Mouse (Mus musculus) hindbrain, embryonic 13.5 days (tissue): ENCODE data around the gene Igfbp5. TPM values are rescaled to one million over a fixed set of nuclear protein-coding genes. Genes with fewer than 3 reads are reported as not detected.
A peak's percentile ranks its signal among the peaks of the same experiment; 100 is the strongest.

ENCODE experiments used
- ATAC-seq: fragments of 200-750 bp; cut with Nextera tagmentation; 2 replicates; pipeline ENCODE4 v1.8.0; 2017; ENCODE audit warnings: moderate TSS enrichment; ENCODE audit not compliant: low FRiP score
- H3K27ac ChIP-seq: fragments of 300-500 bp; sonication (generic); 2 replicates; pipeline ENCODE4 v1.5.1; 2015; ENCODE audit warnings: inconsistent platforms, mild to moderate bottlenecking, moderate library complexity
- H3K27me3 ChIP-seq: fragments of 300-500 bp; sonication (generic); 2 replicates; pipeline ENCODE4 v1.6.1; 2015; ENCODE audit warnings: mild to moderate bottlenecking, inconsistent platforms
- H3K36me3 ChIP-seq: fragments of 300-500 bp; sonication (generic); 2 replicates; pipeline ENCODE4 v1.6.1; 2015; ENCODE audit warnings: mild to moderate bottlenecking, inconsistent platforms
- H3K4me1 ChIP-seq: fragments of 300-500 bp; sonication (generic); replicated peaks from 2 replicates; pipeline ENCODE4 v1.6.1; 2015; ENCODE audit warnings: inconsistent platforms
- H3K4me2 ChIP-seq: fragments of 300-500 bp; sonication (generic); 2 replicates; pipeline ENCODE4 v1.6.1; 2015; ENCODE audit warnings: inconsistent platforms, mild to moderate bottlenecking, moderate library complexity
- H3K4me3 ChIP-seq: fragments of 300-500 bp; sonication (generic); 2 replicates; pipeline ENCODE4 v1.5.1; 2015; ENCODE audit warnings: mild to moderate bottlenecking, inconsistent platforms
- H3K9ac ChIP-seq: fragments of 300-500 bp; sonication (generic); 2 replicates; pipeline ENCODE4 v1.6.1; 2015; ENCODE audit warnings: mild to moderate bottlenecking, inconsistent platforms
- H3K9me3 ChIP-seq: fragments of 300-500 bp; sonication (generic); 2 replicates; pipeline ENCODE4 v1.6.1; 2016; ENCODE audit warnings: inconsistent platforms
- WGBS: fragments of 180-500 bp; shearing (Covaris S2); methylation state at CpG from one replicate; pipeline ENCODE4 v1.1.7; 2015; 5-methylcytosine and 5-hydroxymethylcytosine counted together
- polyA plus RNA-seq: library from polyadenylated mRNA; unstranded; fragments of >200 nt; fragmentation: Nextera tagmentation; extraction: Ambion mirVana; gene quantifications from 2 replicates; pipeline ENCODE4 v1.2.1, GENCODE M21; 2015

The Igfbp5 gene
- polyA plus RNA-seq, 1 experiment from 2014 or later = 60.5 TPM

DNA sequence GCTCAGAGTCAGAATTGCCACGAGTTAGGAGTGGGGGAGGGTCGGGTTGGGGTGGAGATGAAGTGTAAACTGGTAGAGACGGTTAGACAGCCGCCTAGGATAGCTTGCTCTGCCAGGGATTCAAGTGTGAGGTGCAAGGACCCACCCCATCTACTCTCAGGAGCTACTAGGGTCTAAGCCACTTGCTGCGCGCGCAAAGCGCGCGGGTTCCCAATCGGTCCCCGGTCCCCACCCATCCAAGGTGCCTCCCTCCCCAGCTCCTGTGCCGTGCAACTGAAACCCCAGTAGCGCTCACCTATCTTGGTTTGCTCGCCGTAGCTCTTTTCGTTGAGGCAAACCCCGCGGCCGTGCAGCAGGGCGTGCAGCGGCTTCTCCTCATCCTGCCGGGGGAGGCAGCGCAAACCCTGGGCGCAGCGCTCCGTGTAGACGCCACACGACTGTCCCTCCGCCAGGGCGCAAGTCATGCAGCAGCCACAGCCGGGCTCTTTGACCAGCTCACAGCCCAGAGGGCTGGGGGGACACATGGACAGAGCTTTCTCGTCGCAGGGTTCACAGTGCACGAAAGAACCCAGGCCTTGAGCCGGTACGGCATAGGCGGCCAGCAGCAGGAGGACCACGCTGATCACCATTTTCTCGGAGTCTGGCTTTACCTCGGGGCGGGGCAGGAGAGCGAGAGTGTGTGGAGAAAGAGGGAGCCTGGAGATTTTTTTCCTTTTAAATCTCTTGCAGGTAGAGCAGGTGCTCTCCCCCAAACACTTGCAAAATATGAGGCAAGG lies 985 bp downstream of the Igfbp5 start:
- Histone ChIP-seq H3K4me2 (peak overlapping the region; percentile 95), H3K4me3 (peak overlapping the region; percentile 57), H3K9ac (peak overlapping the region; percentile 78), H3K4me1 (peaks cover 68% of the 10 kb centered on the region), H3K9me3 (no peaks in the 10 kb centered on the region), H3K36me3 (no peaks in the 10 kb centered on the region), H3K27me3 (peaks cover 50% of the 10 kb centered on the region), H3K27ac (peak overlapping the region; percentile 83)
- WGBS = under 1% methylated on average over 43 of the region's 43 CpGs
- 0 out of 2 replicates have a peak, but pooled peaks have one; percentile 7 for ATAC-seq

DNA sequence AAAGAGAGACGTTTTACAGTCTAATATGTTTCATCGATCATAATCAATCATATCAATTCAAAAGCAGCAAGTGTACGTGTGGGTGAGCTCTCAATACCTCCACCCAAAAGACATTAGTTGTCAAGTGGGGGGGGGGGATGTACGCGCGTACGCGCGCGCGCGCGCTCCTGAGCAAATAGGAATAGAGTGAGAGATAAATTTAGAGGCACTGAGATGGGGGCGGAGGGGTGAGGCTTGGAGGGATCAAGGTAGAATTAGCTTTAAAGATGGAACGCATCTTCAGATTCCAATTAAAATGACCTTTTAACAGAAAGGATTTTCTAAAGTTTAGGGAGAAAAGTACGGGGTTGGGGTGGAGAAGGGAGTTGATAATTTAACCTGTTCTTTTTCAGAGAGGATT lies 1.6 kb downstream of the Igfbp5 start:
- H3K9ac ChIP-seq = peak overlapping the region; percentile 78
- H3K27me3 ChIP-seq = peaks cover 50% of the 10 kb centered on the region
- peak overlapping the region; percentile 57 for H3K4me3 ChIP-seq
- H3K36me3 ChIP-seq = no peaks in the 10 kb centered on the region
- no peak for ATAC-seq
- H3K27ac ChIP-seq = peak overlapping the region; percentile 83
- no peaks in the 10 kb centered on the region for H3K9me3 ChIP-seq
- peaks cover 65% of the 10 kb centered on the region for H3K4me1 ChIP-seq
- WGBS = under 1% methylated on average over 16 of the region's 16 CpGs
- peak overlapping the region; percentile 95 for H3K4me2 ChIP-seq

DNA sequence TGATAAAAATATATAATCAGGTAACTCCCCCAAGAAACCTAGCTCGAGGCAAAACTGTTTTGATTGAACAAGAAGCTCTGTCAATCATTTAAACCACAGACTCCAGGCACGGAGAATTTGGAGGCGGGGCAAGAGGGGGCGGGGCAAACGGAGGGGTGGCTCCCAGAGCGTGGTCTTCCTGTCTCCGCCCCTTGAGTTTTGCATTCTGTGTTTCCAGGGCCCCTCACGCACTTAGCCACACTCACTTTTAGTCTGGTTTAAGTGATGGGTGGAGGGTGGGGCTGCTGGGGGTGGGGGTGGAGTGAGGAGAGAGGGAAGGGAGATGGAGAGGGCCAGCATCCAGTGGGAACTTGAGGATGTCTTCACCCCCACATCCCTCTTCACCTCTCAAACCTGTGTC lies 2.2 kb downstream of the Igfbp5 start:
- ATAC-seq = peak; percentile 50
- Histone ChIP-seq H3K4me2 (peak overlapping the region; percentile 95), H3K27me3 (peaks cover 48% of the 10 kb centered on the region), H3K9ac (0 out of 2 replicates have a peak overlapping the region, but pooled peaks have one; percentile 78), H3K4me1 (peaks cover 65% of the 10 kb centered on the region), H3K9me3 (no peaks in the 10 kb centered on the region), H3K4me3 (peak overlapping the region; percentile 57), H3K36me3 (no peaks in the 10 kb centered on the region), H3K27ac (peak overlapping the region; percentile 42; the same call in 1 of the 2 replicates)
- 0% methylated on average over 8 of the region's 8 CpGs for WGBS

DNA sequence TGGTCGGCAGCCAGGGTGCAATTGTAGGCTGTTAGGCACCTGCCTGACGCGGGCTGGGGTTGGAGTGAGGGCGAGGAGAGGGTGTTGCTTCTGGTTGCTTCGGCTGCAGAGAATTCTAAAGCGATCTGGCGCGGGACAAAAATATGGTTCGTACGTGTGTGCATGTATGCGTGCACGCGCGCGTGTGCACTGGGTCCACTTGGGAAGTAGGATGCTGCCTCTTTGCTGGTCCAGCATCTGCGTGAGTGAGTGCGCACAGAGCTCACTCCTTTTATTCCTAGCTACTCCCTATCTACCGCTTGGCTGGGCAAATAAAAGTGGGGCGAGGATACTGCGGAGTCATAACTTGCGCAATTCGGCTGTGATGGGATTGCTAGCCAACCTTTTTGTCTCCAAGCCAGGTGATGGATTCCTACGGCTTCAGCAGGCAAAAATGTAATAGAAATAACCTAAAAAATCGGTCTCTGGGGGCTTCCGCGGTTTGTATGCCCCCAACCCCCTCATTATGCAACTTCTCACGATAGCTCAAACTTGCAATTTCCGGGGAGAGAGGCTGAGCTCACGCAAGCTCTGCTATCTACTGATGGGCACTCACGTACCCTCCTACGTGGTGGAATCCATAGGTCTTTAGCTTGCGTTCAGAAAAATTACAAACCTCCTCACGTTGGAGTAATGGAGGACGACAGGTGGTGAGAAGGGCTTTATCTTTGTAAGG lies 2.8 kb downstream of the Igfbp5 start:
- Histone ChIP-seq H3K4me1 (peaks cover 69% of the 10 kb centered on the region), H3K9ac (peak overlapping the region; percentile 70), H3K27ac (peak overlapping the region; percentile 88), H3K9me3 (no peaks in the 10 kb centered on the region), H3K4me2 (peak overlapping the region; percentile 95), H3K4me3 (peak overlapping the region; percentile 57), H3K27me3 (peaks cover 42% of the 10 kb centered on the region), H3K36me3 (no peaks in the 10 kb centered on the region)
- WGBS = under 1% methylated on average over 34 of the region's 34 CpGs
- ATAC-seq = peak; percentile 14

DNA sequence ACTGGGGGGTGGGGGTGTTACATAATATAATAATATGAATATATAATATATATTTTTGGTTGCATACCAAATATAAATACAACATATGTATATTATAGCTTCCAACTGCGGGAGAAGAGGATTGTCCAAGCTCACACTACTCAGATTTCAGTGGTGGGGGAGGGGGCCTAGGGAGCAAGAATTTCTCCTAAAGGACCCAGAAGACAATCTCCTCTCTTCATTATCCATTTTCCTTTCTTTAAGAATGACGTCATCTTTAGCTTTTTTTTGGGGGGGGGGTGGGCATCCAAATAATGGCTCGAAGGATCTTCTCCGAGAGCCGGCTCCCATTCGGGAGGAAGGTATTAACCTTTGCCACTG lies 3.4 kb downstream of the Igfbp5 start:
- peak overlapping the region; percentile 57 for H3K4me3 ChIP-seq
- peak overlapping the region; percentile 70 for H3K9ac ChIP-seq
- H3K36me3 ChIP-seq = no peaks in the 10 kb centered on the region
- H3K27me3 ChIP-seq = peaks cover 36% of the 10 kb centered on the region
- peak overlapping the region; percentile 95 for H3K4me2 ChIP-seq
- no peak for ATAC-seq
- 0% methylated on average over 6 of the region's 6 CpGs for WGBS
- peak overlapping the region; percentile 88 for H3K27ac ChIP-seq
- no peaks in the 10 kb centered on the region for H3K9me3 ChIP-seq
- peaks cover 75% of the 10 kb centered on the region for H3K4me1 ChIP-seq

DNA sequence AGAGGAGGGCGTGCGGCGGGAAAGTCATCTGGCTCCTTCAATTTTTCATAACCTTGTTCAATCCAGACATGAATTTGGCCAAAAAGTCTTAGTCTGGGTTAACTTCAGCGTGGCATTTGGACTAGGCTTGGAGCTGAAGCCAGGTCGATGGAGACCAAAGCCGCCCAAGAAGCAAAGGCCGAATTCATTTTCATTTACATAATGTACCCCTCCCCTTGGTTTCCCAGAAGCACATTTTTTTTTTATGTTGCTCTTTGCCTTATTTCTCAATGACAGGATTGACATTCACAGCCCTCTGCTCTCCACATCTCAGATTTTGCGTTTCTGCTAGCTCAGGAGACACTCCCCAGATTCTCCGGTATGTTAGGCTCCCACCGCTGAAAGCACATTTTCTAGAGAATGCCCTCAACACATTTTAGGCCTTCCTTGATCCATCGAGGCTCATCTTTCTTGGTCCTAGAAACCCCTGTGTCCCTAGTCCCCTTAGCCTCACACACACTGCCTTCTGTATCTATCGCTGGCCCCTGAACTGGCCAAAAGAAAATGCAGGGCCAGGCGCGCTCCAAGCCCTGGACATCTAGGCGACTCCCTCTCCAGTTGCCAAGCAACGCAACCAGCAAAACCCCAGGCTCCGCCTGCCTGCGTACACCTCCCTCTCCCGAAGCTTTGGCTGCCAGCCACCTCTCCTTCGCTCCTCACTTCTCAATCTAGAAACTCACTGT lies 3.9 kb downstream of the Igfbp5 start:
- Histone ChIP-seq H3K9me3 (no peaks in the 10 kb centered on the region), H3K4me3 (peak overlapping the region; percentile 57), H3K27me3 (peaks cover 33% of the 10 kb centered on the region), H3K36me3 (no peaks in the 10 kb centered on the region), H3K4me2 (peak overlapping the region; percentile 95), H3K9ac (peak overlapping the region; percentile 70), H3K4me1 (peaks cover 79% of the 10 kb centered on the region), H3K27ac (peak overlapping the region; percentile 69)
- WGBS = under 1% methylated on average over 20 of the region's 20 CpGs
- ATAC-seq = peak; percentile 50

DNA sequence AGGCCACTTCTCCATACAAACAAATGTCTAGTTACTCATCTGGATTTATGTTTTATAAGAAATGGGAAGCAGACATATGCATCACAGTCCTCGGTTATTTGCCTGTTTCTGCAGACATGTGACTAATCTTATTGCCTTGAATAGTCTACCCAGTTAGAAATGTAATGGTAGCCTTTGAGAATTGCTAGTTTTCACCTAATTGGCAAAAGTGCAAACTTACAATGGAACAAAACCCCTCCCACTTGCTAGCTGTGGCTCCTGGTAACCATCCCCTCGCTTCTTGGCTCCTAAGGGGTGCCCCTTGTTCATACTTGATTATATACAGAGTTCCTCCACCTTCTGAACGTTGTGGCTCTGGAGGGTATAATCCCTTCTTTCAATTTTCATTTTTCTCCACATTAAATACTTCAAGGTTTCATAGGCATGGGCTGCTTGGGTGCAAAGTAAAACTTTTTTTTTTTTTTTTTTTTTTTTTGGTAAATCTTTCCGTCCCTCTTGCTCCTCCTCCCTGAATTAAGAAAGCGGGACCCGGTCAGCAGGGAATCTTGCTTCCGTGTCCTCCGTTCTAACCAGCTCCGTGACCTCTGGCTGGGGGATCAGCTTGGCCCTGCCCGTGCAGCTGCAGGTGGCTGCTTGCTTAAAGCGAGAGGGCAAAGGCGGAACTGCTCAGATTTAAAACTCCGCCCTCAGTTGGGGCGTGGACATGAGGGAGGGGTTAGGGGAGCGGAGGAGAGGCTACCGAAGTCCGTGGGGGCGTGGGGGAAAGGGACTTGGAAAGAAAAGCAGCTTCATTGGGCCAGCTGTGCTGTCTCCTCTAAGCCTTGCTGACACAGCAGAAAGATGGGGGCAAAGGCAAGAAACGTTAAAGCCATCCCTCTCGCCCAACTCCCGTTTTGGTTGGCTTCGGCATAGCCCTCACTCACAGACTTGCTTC lies 4.7 kb downstream of the Igfbp5 start:
- Histone ChIP-seq H3K9ac (peak overlapping the region; percentile 70), H3K4me3 (peak overlapping the region; percentile 57), H3K9me3 (no peaks in the 10 kb centered on the region), H3K4me1 (peaks cover 74% of the 10 kb centered on the region), H3K27me3 (peaks cover 25% of the 10 kb centered on the region), H3K27ac (peak overlapping the region; percentile 69), H3K36me3 (no peaks in the 10 kb centered on the region), H3K4me2 (peak overlapping the region; percentile 95)
- ATAC-seq = no peak
- 6% methylated on average over 22 of the region's 22 CpGs for WGBS

DNA sequence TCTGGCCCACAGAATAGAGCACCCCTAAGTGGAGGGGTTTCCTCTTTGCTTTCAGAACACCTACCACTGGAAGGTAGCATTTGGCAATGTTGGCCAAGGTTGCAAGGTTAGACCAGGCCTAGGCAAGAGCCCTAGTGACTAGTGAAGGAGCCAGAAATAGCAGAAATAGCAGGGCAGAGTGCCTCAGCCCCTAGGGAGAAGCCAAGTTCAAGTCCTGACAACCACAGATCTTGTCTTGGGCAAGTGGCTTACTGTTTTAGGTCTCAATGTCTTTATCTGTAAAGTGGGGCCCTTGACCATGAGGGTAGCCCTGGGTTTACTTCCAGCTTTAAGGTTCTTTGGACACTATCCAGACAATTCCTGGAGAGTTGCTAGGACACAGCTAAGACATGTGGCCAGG lies 5.4 kb downstream of the Igfbp5 start:
- no peak overlapping the region for H3K4me3 ChIP-seq
- H3K9ac ChIP-seq = no peak overlapping the region
- no peaks in the 10 kb centered on the region for H3K36me3 ChIP-seq
- H3K4me2 ChIP-seq = peak overlapping the region; percentile 95; the same call in 1 of the 2 replicates
- no peak for ATAC-seq
- H3K27me3 ChIP-seq = peaks cover 18% of the 10 kb centered on the region
- H3K4me1 ChIP-seq = peaks cover 70% of the 10 kb centered on the region
- H3K27ac ChIP-seq = no peak overlapping the region
- no peaks in the 10 kb centered on the region for H3K9me3 ChIP-seq

DNA sequence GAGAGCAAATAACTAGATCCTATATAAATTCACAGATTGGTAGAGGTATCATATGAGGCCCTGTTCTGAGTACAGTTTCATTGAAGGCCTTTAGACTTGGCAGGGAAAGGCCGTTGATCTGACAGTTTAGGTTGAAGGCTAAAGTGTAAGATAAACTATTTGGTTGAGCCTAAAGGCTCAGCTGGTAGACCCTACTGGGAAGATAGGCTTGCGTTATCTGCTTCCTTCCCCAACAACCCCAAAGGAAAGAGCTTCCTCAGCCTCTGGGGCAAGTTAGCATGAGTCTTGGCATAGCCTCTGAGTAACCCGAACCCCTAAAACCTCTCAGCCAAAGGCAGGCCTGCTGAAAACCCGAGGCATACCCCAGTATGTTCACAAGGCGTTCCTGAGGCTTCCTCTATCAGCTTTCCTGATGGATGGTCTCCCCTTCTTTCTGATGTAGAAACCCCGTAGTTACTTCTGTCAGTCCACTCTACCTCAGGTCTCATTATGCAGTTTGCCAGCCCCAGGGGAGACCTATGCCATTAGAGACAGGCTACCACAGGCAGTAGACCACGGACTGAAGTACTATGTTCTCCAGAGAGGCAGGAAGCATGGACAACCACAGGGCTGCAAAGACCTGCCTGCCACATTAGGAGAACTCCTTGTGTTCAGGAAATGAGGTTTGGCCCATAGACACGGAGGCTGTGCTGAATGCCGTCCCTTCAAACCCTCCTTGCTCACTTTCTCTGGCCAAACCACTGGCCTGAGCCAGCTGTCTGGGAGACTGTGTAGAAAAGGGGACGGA lies 6.1 kb downstream of the Igfbp5 start:
- Histone ChIP-seq H3K4me2 (no peak overlapping the region), H3K27me3 (peaks cover 11% of the 10 kb centered on the region), H3K4me1 (peaks cover 63% of the 10 kb centered on the region), H3K27ac (no peak overlapping the region), H3K4me3 (no peak overlapping the region), H3K36me3 (no peaks in the 10 kb centered on the region), H3K9me3 (no peaks in the 10 kb centered on the region), H3K9ac (no peak overlapping the region)
- 74% methylated on average over 10 of the region's 10 CpGs for WGBS
- ATAC-seq = no peak

DNA sequence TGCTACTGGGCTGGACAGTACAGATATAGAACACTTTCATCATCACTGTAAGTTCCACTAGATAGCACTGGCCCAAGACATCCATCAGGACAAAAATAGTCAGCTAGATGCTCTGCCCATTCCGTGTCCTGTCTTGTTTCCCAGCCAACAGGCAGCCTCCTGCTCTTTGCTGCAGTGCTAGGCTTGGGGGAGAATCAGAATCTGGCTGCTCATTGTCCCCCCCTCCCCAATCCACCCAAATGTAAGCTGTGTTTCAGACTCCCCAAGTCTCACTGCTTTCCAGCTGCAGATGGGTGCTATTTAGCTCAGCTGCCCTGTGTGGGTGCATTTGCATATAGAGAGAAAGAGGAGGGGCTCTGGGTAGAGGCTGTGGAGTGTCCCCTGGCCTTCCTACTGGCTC lies 7.3 kb downstream of the Igfbp5 start:
- H3K27me3 ChIP-seq = no peaks in the 10 kb centered on the region
- H3K4me2 ChIP-seq = no peak overlapping the region; the same call in 1 of the 2 replicates
- ATAC-seq = no peak
- no peaks in the 10 kb centered on the region for H3K9me3 ChIP-seq
- 27% methylated on average over 1 of the region's 1 CpGs for WGBS
- H3K27ac ChIP-seq = no peak overlapping the region
- no peak overlapping the region for H3K9ac ChIP-seq
- no peak overlapping the region for H3K4me3 ChIP-seq
- H3K4me1 ChIP-seq = peaks cover 51% of the 10 kb centered on the region
- H3K36me3 ChIP-seq = no peaks in the 10 kb centered on the region

DNA sequence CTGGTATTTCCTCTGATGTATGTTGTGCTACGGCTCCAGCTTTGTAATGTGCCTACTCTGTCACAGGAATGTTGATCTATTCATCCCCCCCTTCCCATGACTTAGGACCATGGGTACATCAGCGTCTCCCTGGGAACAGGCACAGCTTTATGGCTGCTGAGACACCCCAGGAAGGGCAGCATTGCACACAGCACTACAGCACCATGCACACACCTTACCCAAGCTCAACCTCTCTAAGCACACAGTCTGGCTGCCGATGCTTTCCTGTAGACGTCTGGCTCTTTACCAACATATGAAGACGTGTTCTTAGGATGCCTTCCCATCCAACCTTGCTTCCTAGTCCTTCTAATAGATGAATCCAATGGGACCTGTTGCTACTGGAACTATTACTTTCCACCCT lies 8.3 kb downstream of the Igfbp5 start:
- ATAC-seq = no peak; the same call in 1 of the 2 replicates
- WGBS = 56% methylated on average over 5 of the region's 5 CpGs
- Histone ChIP-seq H3K4me1 (peaks cover 43% of the 10 kb centered on the region), H3K9ac (no peak overlapping the region), H3K9me3 (no peaks in the 10 kb centered on the region), H3K4me2 (no peak overlapping the region), H3K4me3 (no peak overlapping the region), H3K36me3 (no peaks in the 10 kb centered on the region), H3K27ac (peak overlapping the region; percentile 24; the same call in 1 of the 2 replicates), H3K27me3 (no peaks in the 10 kb centered on the region)
